Mouse (Mus musculus) B cell, adult 67 days (primary cell): ENCODE data around the gene Alg9. TPM values are rescaled to one million over a fixed set of nuclear protein-coding genes. Genes with fewer than 3 reads are reported as not detected.

Source experiments
- total RNA-seq, 2 experiments: library from RNA; stranded (reverse); gene quantifications; 4 replicates each; pipeline ENCODE4 v1.2.4; 2023

Gene Alg9
- 10 to 100 TPM; 22.0 to 31.0 TPM for total RNA-seq

DNA sequence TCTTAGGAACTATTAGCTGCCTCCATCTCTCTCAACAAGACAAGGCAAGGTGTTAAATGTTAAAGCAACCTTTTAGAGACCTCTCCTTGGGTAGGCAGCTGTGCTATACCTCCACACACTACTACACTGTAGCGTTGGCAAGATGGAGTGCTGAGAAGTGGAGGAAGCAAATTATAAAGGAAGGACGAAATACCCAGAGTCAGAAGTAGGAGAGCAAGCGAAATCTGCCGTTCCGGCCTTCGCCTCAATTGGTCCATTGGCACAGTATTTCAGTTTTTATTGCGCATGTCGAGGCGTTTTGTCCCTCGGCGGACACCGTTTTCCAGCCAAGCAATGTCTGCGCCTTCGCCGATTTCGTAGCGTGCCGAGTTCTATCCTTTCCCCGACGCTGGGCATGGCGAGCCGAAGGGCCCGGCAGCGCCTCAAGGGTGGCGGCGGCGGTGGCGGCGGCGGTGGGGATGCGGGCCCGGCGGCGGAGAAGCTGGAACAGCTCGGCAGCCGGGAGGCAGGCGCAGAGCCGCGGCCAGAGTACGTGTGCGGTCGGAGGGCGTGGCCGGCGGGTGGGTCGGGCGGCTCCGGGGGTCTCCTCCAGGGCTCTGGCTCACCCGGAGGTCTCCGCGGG, at the start of gene Alg9, which contains the start of gene 1110032A03Rik:
TSS of gene Alg9 (plus strand) at position 29 of the 622 bp plus-strand sequence.
TSS of gene 1110032A03Rik (minus strand) at position 530 of the 622 bp plus-strand sequence.

DNA sequence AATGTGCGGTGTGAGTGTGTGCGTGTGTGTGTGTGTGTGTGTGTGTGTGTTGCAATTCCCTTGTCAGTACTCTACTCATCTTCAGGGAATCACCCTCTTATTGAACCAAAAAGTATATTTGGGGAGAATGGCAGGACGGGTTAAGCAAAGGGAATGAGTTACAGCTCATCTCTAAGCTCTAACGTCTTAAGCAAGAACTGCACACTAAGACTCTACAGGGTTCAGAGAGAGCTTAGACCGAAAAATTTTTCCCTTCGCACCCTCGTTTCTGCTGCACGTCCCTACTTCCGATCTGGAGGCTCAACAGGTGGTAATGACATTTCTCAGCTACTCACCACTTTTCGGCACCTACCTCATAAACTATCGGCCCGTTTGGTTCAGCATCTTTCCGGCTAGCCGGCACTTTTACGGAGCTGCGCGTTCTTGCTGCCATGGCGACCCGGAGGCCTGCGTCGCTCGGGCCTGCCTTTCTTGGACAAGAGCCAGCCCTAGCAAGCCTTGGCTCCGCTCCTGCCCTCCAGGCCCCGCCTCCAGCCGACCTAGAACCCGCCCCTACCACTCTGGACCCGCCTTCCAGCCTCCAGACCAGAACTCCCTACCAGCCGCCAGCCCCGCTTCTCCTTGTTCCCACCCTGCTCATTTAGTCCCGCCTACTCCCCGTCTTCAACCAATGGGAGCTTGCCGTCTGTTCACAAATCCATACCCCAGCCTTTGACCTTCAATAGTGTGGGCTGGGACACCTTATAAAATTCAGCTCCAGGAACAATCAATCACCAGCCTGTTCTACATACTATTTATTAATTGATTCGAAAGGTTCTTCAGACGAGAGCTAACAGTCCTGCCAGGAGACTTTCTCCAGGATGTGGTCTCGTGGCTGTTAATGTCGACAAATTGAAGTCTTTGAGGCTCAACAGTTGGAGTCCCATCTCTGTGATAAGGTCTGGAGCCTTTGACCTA, 35.6 kb upstream of the Alg9 start, which contains the start of gene Dixdc1:
TSS of gene Dixdc1 (minus strand) at position 604 of the 957 bp plus-strand sequence.

DNA sequence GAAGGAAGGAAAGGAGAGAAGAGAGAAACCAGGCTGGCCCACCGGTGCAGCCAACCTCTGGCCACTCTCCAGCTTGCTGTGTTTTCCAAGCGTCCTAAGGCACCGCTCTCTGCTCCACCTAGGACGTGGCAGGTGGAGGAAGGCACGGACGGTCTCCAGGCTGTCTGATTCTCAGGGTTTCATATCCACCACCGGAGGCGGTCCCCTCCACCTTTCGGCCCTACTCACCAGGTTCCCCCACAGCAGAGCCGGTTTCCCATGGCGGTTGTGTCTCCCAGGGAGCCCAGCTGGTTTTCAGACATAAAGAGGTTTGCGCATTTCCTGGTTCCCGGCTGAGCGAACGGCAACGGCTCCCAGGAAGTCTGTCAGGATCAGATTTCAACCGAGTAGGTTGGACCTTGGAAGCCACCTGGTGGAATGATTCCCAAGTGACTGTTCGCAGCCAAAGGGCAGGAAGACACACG, 28.6 kb upstream of the Alg9 start, which contains the start of gene 2310030G06Rik:
TSS of gene 2310030G06Rik (minus strand) at position 323 of the 464 bp plus-strand sequence.

DNA sequence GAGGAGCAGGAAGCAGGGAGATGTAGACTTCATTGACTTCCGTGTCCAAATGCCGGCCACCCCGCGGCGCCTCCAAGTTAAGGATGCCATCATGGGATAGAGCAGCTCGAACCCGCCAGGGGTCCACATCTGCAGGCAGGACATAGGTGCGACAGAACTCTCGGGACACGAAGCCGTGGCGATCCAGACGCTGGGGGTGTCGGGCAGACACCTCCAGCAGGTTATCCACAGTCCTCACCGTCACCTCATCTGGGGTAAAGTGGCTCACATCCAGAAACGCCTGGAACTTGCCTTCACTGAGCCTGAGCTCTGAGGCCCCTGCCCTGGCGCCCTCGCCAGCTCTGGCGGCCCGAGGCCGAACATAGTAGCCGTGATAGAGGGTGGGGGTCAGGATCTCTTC, 23.5 kb upstream of the Alg9 start, which contains the start of gene Cryab:
TSS of gene Cryab (plus strand) at position 3 of the 400 bp plus-strand sequence.

DNA sequence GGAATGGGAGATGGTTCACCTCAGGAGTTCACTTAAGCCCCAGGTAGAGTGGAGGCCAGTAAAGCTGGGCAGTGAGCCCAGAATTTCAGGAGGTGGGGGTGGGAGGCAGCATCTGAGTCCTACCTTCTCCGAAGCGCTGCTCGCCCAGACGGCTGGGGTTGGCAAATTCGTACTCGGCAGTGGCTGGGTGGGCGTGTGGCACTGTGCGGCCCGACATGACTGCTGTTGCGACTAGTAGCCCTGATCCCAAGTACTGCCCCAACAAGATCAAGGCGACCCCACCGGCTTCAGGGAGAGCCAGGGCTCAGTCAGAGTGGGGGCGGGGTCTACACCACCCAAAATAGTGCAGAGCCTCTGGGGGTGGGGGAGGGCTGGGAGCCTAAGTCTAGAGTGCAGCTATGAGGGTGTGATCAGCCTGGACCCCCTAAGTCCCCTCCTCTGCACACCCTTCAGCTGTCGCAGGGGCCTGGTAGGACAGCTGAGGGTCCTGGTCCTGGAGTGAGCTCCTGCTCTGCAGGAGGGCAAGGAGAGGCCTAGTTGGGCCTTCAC, 22.7 kb upstream of the Alg9 start, which contains the start of gene Hspb2:
TSS of gene Hspb2 (minus strand) at position 301 of the 549 bp plus-strand sequence.

DNA sequence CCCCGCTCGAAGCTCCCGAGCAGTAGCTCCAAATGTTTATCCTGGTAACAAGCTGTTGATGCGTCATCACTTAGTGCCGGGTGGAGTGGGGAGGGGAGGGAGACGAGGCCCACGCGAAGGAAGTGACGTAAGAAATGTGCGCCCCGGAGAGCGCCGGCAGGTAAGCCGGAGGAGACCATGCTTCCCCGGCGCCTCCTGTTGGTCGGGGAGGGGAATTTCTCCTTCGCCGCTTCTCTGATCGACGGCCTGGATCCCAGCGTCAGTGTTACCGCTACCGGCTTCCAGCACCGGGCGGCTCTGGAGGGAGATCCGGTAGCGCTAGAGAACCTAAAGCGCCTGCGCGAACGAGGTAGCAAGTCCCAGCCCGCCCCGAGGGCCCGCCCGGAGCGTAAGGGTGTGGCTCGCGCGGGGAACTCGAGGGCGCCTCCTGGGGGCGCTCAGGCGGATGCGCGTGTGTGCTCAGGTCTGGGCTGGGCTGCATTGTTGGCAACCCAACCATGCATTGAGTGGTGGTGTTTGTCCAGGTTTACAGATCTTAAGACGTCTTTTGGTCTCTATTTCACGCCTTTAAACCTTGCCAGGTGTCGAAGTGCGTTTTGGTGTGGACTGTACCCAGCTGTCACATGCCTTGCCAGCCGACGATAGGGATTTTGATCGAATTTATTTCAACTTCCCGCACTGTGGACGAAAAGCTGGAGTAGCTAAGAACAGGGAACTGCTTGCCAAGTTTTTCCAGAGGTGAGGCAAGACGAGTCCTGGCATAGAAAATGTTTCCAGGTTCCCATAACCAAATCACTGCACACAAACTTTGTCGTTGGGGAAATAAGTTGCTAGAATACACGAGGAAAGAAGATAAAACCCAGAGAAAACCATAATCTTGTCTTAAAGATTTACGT, 6.5 kb upstream of the Alg9 start, which contains the start of gene Fdxacb1:
TSS of gene Fdxacb1 (plus strand) at position 130 of the 896 bp plus-strand sequence.

DNA sequence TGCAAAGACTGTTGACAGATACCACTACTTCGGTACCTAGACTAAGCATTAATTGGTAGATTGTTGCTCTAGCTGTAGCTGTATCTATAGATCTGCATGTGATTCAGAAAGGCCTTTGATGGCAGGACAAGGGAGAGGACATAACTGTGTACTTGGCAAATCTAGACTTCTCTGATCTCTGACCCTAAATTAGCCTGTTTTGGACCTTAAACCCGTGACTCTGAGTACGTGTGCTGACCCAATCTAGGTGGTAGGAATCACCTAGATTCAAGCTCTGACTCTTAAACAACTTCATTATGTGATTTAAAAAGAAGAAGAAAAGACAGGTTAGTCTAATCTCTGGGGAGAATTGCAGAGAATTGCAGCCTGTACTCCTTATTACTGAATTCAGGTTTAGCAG, 70.3 kb downstream of the Alg9 start, which contains the start of gene Ppp2r1b:
TSS of gene Ppp2r1b (plus strand) at position 221 of the 400 bp plus-strand sequence.

Other genes starting within 250 kb of the Alg9 start
- gene Pts, start 246.3 kb upstream of the Alg9 start, total RNA-seq, result 10 to 100 TPM; 60.1 to 88.4 TPM
- gene Il18, start 220.2 kb upstream of the Alg9 start, total RNA-seq, result 10 to 100 TPM; 21.7 to 24.3 TPM
- 1 to 10 TPM; 2.1 to 4.1 TPM for gene Bco2, start 219.8 kb upstream of the Alg9 start, total RNA-seq
- not detected for gene Tex12, start 213.7 kb upstream of the Alg9 start, total RNA-seq
- gene Sdhd, start 171.2 kb upstream of the Alg9 start, total RNA-seq, result 10 to 100 TPM; 49.5 to 52.9 TPM
- gene Timm8b, start 171.1 kb upstream of the Alg9 start, total RNA-seq, result 10 to 100 TPM; 47.4 to 50.2 TPM
- under 1 TPM in 1 of 2 experiments, not detected in 1; 0.87 TPM for gene Pih1d2, start 157.7 kb upstream of the Alg9 start, total RNA-seq
- 10 to 100 TPM; 33.7 to 34.8 TPM for gene Nkapd1, start 157.6 kb upstream of the Alg9 start, total RNA-seq
- 10 to 100 TPM; 33.5 to 38.8 TPM for gene Dlat, start 115.2 kb upstream of the Alg9 start, total RNA-seq
- not detected for gene Dixdc1, start 35.5 kb upstream of the Alg9 start, total RNA-seq
- gene 2310030G06Rik, start 28.5 kb upstream of the Alg9 start, total RNA-seq, result not detected
- gene Cryab, start 23.7 kb upstream of the Alg9 start, total RNA-seq, result 1 to 10 TPM in 1 of 2 experiments, not detected in 1; 1.2 TPM
- not detected for gene Hspb2, start 22.7 kb upstream of the Alg9 start, total RNA-seq
- gene Fdxacb1, start 6.8 kb upstream of the Alg9 start, total RNA-seq, result 10 to 100 TPM; 18.9 to 19.4 TPM
- gene 1110032A03Rik, start 501 bp downstream of the Alg9 start, total RNA-seq, result 10 to 100 TPM; 25.8 to 26.1 TPM
- 10 to 100 TPM; 39.2 to 45.5 TPM for gene Ppp2r1b, start 70.3 kb downstream of the Alg9 start, total RNA-seq
- 10 to 100 TPM; 35.6 to 39.5 TPM for gene Sik2, start 234.1 kb downstream of the Alg9 start, total RNA-seq